Mouse (Mus musculus): Measurements from ENCODE around the gene Gatad2b. TPM values are rescaled to one million over a fixed set of nuclear protein-coding genes. Genes with fewer than 3 reads are reported as not detected.
"Not testable (repeated sequence)": the region's sequence is repeated elsewhere in the genome, so short reads cannot be mapped to it uniquely, and the experiment has no call there.

Gene Gatad2b
- polyA plus RNA-seq, 1 experiment, result 52.6 TPM

DNA sequence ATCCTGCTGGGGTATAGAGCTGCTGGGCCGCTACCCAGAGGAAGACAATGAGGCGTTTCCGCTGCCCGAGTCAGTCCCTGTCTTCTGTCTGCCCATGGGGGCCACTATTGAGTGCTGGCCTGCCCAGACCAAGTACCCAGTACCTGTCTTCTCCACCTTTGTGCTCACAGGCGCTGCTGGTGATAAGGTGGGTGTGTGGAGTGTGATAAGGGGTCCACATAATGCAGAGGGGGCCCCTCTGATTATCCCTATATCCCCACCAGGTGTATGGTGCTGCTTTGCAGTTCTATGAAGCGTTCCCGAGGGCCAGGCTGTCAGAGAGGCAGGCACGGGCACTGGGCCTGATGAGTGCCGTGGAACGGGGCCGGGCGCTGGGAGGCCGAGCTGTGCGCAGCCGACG is 24.0 kb upstream of the Gatad2b start:
- no peak for TF ChIP-seq CTCF (IDR thresholded peaks at IDR 0.05; ENCODE audit: borderline replicate concordance, extremely low read depth, insufficient read depth, insufficient read length)
- no peak for TF ChIP-seq POLR2A (IDR thresholded peaks at IDR 0.05; ENCODE audit: borderline replicate concordance, extremely low read depth, insufficient read depth, insufficient read length, poor library complexity, severe bottlenecking)

GRCm38 (mm10) chr3:90270784-90271183 is 22.2 kb upstream of the Gatad2b start:
- TF ChIP-seq POLR2A (IDR thresholded peaks at IDR 0.05; ENCODE audit: borderline replicate concordance, extremely low read depth, insufficient read depth, insufficient read length, poor library complexity, severe bottlenecking) (no peak), CTCF (IDR thresholded peaks at IDR 0.05; ENCODE audit: borderline replicate concordance, extremely low read depth, insufficient read depth, insufficient read length) (no peak)
- DNase-seq (ENCODE audit: low read depth), result no peak

More for the DNA sequence above, 24.0 kb upstream of the Gatad2b start:
- no peak for DNase-seq (ENCODE audit: low read depth)

- no peak for DNase-seq (ENCODE audit: low read depth)
- TF ChIP-seq POLR2A (IDR thresholded peaks at IDR 0.05; ENCODE audit: borderline replicate concordance, extremely low read depth, insufficient read depth, insufficient read length, poor library complexity, severe bottlenecking), result no peak
- no peak for TF ChIP-seq CTCF (IDR thresholded peaks at IDR 0.05; ENCODE audit: borderline replicate concordance, extremely low read depth, insufficient read depth, insufficient read length)
Measured at GRCm38 (mm10) chr3:90272170-90272569, 20.8 kb upstream of the Gatad2b start.

- no peak for TF ChIP-seq CTCF (IDR thresholded peaks at IDR 0.05; ENCODE audit: borderline replicate concordance, extremely low read depth, insufficient read depth, insufficient read length)
- TF ChIP-seq POLR2A (IDR thresholded peaks at IDR 0.05; ENCODE audit: borderline replicate concordance, extremely low read depth, insufficient read depth, insufficient read length, poor library complexity, severe bottlenecking), result no peak
- DNase-seq (ENCODE audit: low read depth), result no peak
Measured at GRCm38 (mm10) chr3:90273855-90274254, 19.1 kb upstream of the Gatad2b start.

DNA sequence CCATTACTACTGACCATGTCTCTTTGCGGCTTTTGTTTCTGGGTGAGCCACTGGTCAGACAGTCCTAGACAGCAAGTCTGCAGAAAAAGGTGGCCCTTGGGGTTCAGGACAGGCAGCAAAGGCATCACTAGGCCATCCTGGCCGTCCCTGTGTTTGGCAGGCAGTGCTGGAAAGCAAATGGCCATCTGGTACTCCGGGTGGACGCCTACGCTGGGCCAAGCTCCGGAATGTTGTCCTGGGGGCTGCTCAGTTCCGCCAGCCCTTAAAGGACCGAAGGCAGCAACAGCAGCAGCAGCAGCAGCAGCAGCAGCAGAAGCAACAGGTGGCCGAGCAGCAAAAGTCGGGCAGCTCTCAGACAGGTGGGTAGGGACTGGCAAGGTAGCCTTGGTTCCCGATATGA is 17.7 kb upstream of the Gatad2b start:
- TF ChIP-seq CTCF (IDR thresholded peaks at IDR 0.05; ENCODE audit: borderline replicate concordance, extremely low read depth, insufficient read depth, insufficient read length), result no peak
- no peak for TF ChIP-seq POLR2A (IDR thresholded peaks at IDR 0.05; ENCODE audit: borderline replicate concordance, extremely low read depth, insufficient read depth, insufficient read length, poor library complexity, severe bottlenecking)
- no peak for DNase-seq (ENCODE audit: low read depth)

GRCm38 (mm10) chr3:90276858-90277257 is 16.1 kb upstream of the Gatad2b start:
- TF ChIP-seq POLR2A (IDR thresholded peaks at IDR 0.05; ENCODE audit: borderline replicate concordance, extremely low read depth, insufficient read depth, insufficient read length, poor library complexity, severe bottlenecking) (no peak), CTCF (IDR thresholded peaks at IDR 0.05; ENCODE audit: borderline replicate concordance, extremely low read depth, insufficient read depth, insufficient read length) (no peak)
- no peak for DNase-seq (ENCODE audit: low read depth)

DNA sequence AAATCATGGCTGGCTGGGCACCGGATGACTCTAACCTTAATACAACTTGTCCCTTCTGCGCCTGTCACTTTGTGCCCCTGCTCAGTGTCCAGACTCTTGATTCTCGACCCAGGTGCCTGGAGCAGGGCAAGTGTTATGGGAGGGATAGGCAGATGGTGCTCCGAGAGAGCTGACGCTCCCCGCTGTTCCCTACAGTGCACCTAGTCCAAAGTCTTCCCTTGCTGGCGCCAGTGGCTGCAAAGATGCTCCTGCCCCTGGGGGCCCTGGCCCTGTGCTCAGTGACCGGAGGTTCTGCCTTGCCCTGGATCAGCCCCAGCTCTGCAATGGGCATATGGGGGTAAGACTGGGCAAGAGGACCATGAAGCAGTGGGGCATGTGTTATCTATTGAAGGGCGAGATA is 15.2 kb upstream of the Gatad2b start:
- TF ChIP-seq POLR2A (IDR thresholded peaks at IDR 0.05; ENCODE audit: borderline replicate concordance, extremely low read depth, insufficient read depth, insufficient read length, poor library complexity, severe bottlenecking), result no peak
- no peak for TF ChIP-seq CTCF (IDR thresholded peaks at IDR 0.05; ENCODE audit: borderline replicate concordance, extremely low read depth, insufficient read depth, insufficient read length)
- no peak for DNase-seq (ENCODE audit: low read depth)

DNA sequence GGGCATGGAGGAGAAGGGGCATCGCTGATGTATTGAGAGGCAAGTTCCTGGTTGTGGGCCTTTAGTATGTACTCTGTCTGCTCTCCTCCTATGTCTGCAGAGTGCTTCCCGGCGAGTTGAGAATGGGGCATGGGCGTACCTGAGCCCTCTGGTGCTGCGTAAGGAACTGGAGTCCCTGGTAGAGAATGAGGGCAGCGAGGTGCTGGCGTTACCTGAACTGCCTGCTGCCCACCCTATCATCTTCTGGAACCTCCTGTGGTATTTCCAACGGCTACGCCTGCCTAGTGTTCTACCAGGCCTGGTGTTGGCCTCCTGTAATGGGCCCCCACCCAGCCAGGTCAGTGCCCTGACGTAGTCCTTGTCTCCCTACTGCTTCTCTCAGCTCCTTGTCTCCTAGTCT is 14.8 kb upstream of the Gatad2b start:
- TF ChIP-seq POLR2A (IDR thresholded peaks at IDR 0.05; ENCODE audit: borderline replicate concordance, extremely low read depth, insufficient read depth, insufficient read length, poor library complexity, severe bottlenecking) (no peak), CTCF (IDR thresholded peaks at IDR 0.05; ENCODE audit: borderline replicate concordance, extremely low read depth, insufficient read depth, insufficient read length) (no peak)
- no peak for DNase-seq (ENCODE audit: low read depth)

DNA sequence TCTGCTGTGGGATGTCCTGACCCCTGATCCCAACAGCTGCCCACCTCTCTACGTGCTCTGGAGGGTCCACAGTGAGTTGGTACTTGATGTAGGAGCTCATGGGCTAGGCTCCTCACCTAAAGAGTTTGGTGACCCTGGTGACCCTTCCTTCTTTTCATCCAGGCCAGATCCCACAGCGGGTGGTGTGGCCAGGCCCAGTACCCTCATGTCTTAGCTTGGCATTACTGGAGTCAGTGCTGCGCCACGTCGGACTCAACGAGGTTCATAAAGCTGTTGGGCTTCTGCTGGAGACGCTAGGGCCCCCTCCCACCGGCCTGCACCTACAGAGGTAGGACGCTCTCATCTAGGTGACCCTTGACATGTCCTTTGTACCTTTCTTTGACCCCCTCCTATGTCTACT is 13.8 kb upstream of the Gatad2b start:
- no peak for TF ChIP-seq POLR2A (IDR thresholded peaks at IDR 0.05; ENCODE audit: borderline replicate concordance, extremely low read depth, insufficient read depth, insufficient read length, poor library complexity, severe bottlenecking)
- TF ChIP-seq CTCF (IDR thresholded peaks at IDR 0.05; ENCODE audit: borderline replicate concordance, extremely low read depth, insufficient read depth, insufficient read length), result no peak

GRCm38 (mm10) chr3:90279743-90280142 is 13.2 kb upstream of the Gatad2b start:
- no peak for DNase-seq (ENCODE audit: low read depth)
- TF ChIP-seq CTCF (IDR thresholded peaks at IDR 0.05; ENCODE audit: borderline replicate concordance, extremely low read depth, insufficient read depth, insufficient read length) (no peak), POLR2A (IDR thresholded peaks at IDR 0.05; ENCODE audit: borderline replicate concordance, extremely low read depth, insufficient read depth, insufficient read length, poor library complexity, severe bottlenecking) (no peak)

More for the DNA sequence above, 13.8 kb upstream of the Gatad2b start:
- no peak for DNase-seq (ENCODE audit: low read depth)

GRCm38 (mm10) chr3:90280708-90281107 is 12.3 kb upstream of the Gatad2b start:
- no peak for TF ChIP-seq POLR2A (IDR thresholded peaks at IDR 0.05; ENCODE audit: borderline replicate concordance, extremely low read depth, insufficient read depth, insufficient read length, poor library complexity, severe bottlenecking)
- no peak for TF ChIP-seq CTCF (IDR thresholded peaks at IDR 0.05; ENCODE audit: borderline replicate concordance, extremely low read depth, insufficient read depth, insufficient read length)
- no peak for DNase-seq (ENCODE audit: low read depth)

- TF ChIP-seq CTCF (IDR thresholded peaks at IDR 0.05; ENCODE audit: borderline replicate concordance, extremely low read depth, insufficient read depth, insufficient read length), result no peak
- TF ChIP-seq POLR2A (IDR thresholded peaks at IDR 0.05; ENCODE audit: borderline replicate concordance, extremely low read depth, insufficient read depth, insufficient read length, poor library complexity, severe bottlenecking), result no peak
- DNase-seq (ENCODE audit: low read depth), result no peak
Measured at GRCm38 (mm10) chr3:90284150-90284549, 8.8 kb upstream of the Gatad2b start.

GRCm38 (mm10) chr3:90289403-90289802 is 3.6 kb upstream of the Gatad2b start:
- not testable (repeated sequence) for DNase-seq (ENCODE audit: low read depth)

Data from brain, embryonic 14.5 days (tissue).